Mouse (Mus musculus): ENCODE data around the gene Zfp541.
A peak's percentile ranks its signal among the peaks of the same experiment; 100 is the strongest.

DNA sequence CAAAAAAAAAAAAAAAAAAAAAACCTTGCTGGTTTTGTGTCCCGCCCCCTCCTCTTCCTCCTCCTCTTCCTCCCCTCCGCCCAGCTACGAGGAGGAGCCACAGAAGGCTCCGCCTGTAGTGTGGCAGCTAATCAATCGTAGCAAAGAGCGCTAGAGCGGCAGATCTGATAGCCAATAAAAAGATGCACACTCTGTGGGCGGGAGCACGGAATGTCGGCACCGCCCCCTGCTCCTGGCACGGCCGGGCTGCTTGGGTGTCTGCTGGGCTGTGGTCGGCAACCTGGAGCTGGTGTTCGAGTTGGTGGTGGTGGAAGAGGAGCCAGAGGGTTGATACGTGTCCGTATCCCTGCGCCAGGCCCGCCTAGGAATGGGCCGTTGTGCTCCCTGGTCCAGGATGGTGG, 13.4 kb upstream of the Zfp541 start:
- peak; percentile 97 for TF ChIP-seq POLR2A (IDR thresholded peaks at IDR 0.05; ENCODE audit: borderline replicate concordance, control insufficient read depth, low read depth, low read length)
- no peak for TF ChIP-seq CTCF (IDR thresholded peaks at IDR 0.05; ENCODE audit: control insufficient read depth, insufficient read depth, low read length)
